Mouse (Mus musculus) T-helper 1 cell (primary cell): ENCODE measurements around the gene Glis3.

Source experiments
- in situ Hi-C: fragments of 300-600 bp; cut with MboI, MseI; formaldehyde crosslinking; loops from one replicate; pipeline ENCODE4 v1.15.1; 2025; ENCODE audit warnings: high pct_unique_total_duplicates

The Glis3 gene

DNA sequence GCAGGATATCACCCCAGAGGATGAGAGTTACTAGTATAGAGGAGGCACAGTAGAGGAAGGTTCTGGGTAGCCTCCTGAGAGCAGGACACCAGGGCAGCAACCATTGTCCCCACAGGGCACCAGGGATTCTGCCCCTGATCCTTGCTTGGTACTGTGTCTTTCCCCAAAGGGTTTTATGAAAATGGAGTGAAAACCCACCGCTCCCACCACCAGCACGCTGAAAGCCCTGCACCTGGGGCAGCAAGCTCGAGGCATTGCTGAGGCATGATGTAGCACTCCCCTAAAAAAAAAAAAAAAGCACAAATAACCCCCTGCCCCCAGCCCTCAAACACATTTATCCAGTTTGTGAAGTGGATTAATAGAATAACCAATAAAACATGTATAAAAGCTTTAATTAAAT lies 421.4 kb downstream of the Glis3 start:
- in situ Hi-C loops = no loop called here

DNA sequence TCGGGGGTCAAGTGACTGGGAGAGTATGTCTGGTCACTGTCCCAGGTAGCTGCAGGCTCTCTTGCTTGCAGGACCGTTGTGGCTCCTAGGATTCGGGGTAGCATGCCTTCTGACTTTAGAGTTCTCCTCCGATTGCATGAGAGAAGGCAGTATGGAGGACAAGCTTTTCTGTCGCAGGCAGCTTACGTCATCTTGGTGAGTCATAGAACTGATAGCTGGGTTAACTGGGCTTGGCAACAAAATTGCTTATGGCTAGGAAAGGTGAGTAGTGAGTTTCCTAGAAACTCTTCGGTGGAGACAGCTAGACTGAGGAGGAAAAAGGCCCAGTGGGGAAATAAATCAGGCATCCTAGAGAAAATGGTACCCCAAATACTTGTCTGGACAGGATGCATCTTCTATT lies 432.5 kb downstream of the Glis3 start:
- in situ Hi-C loops = no loop called here

DNA sequence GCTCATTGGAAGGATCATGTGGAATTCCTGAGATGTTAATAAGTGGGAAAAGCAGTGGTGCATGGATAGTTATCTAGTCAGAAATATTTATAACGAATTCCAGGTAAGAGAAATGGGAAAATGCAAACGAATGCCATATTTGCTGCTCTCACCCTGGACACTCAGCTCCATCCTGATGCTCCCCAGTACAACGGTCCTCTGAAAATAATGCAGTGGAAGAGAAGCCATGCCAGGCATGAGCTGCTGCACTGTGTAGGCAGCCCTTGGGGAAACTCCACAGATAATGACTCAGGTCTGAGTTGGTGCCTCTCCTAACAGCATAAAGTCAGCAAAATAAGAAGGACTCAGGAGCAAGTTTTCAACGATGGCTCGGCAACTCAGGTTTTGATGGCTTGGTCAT lies 433.7 kb downstream of the Glis3 start:
- in situ Hi-C loops = no loop called here

DNA sequence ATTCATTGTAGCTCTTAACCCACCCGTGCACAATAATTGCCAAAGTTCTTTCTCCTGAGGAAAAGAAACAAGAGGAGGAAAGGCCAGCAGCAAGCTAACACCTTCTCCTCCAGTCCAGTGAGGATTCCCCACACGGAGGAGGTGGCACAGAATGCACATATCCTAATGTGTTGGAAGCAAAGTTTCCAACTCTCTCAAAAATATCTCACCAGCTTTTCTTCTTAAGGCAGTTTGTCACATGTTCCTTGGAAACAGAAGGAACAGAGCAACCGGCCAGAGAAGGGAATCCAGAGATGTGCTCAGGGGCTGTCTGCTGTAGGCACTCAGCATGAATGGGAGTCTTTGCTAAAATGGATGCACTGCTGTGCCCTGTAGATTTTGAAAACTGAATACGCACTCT lies 441.8 kb downstream of the Glis3 start:
- in situ Hi-C loops = no loop called here

DNA sequence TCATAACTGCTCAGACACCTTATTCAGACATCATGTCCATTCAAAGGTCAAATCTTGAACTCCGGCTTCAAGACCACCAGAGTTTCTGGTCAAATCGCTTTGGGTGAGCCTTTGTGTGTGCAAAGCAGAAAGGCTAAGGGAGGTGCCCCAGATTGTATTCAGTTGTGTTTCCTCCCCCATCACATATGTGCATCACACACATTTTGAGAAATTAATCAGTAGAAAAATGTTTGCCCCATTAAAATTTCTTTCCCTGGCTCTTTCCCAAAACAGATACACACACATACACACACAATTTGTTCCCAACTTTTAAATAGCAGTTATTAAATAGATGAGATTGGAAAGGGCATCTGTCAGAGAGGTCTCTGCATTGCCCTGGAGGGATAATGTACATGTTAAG lies 442.3 kb downstream of the Glis3 start:
- in situ Hi-C loops = no loop called here

DNA sequence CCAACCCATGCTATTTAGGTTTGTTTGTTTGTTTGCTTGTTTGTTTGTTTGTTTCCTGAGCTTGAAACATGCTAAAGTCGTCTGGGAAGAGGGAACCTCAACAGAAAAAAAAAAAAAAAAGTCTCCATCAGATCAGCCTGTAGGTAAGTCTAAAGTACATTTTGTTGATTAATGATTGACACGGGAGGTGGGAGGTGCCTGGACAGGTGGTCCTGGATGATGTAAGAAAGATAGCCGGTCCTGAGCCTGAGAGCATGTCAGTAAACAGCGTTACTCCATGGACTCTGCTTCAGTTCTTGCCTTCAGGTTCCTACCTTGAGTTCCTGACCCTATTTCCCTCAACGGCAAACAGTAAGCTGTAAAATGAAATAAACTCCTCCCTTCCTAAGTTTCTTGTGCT lies 444.3 kb downstream of the Glis3 start:
- in situ Hi-C loops = no loop called here

- in situ Hi-C loops = no loop called here
These were observed 444.8 kb downstream of the Glis3 start for GRCm38 (mm10) chr19:28235096-28235495.

- in situ Hi-C loops = no loop called here
These were observed 445.2 kb downstream of the Glis3 start for GRCm38 (mm10) chr19:28234676-28235075.

GRCm38 (mm10) chr19:28231511-28231910 lies 448.4 kb downstream of the Glis3 start:
- in situ Hi-C loops = no loop called here

- in situ Hi-C loops = no loop called here
These were observed 452.4 kb downstream of the Glis3 start for GRCm38 (mm10) chr19:28227526-28227925.

DNA sequence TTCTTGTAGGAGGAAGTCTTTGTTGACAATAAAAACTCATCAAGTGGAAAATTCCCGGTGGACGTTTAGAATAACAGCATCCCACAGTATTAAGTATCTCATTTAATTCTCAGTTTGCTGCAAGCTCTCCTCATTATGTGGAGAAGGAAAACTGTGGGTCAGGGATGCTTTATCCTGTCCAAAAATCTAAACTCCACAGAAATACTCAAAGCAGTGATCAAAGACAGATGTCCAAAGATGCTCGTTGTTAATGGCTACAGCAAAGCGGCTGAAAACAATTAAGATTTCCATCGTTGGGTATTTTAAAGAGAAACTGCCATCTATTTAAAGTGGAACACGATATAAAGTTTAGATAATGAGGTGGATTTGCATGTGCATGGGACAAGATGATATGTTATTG lies 454.2 kb downstream of the Glis3 start:
- in situ Hi-C loops = no loop called here

GRCm38 (mm10) chr19:28211630-28212029 lies 468.2 kb downstream of the Glis3 start:
- in situ Hi-C loops = no loop called here
